Mouse (Mus musculus): ENCODE results near the gene H2-T23. TPM values are rescaled to one million over a fixed set of nuclear protein-coding genes. Genes with fewer than 3 reads are reported as not detected.

The H2-T23 gene
- polyA plus RNA-seq, 1 experiment from 2014 or later: 6.1 TPM

Other genes starting within 250 kb of the H2-T23 start
- 5.4 and 7.5 TPM in 2 replicates for gene Ier3, start 211.2 kb downstream of the H2-T23 start, polyA plus RNA-seq (2016; fragmentation: Nextera tagmentation; extraction: Ambion mirVana)
- 49.0 and 53.5 TPM in 2 replicates for gene Flot1, start 209.6 kb downstream of the H2-T23 start, polyA plus RNA-seq (2016; fragmentation: Nextera tagmentation; extraction: Ambion mirVana)
- gene Tubb5, start 194.5 kb downstream of the H2-T23 start, polyA plus RNA-seq (2016; fragmentation: Nextera tagmentation; extraction: Ambion mirVana): 1,535 and 1,561 TPM in 2 replicates
- 19.1 and 20.3 TPM in 2 replicates for gene Mdc1, start 191.3 kb downstream of the H2-T23 start, polyA plus RNA-seq (2016; fragmentation: Nextera tagmentation; extraction: Ambion mirVana)
- 48.5 and 48.6 TPM in 2 replicates for gene Nrm, start 171.5 kb downstream of the H2-T23 start, polyA plus RNA-seq (2016; fragmentation: Nextera tagmentation; extraction: Ambion mirVana)
- 27.7 and 27.9 TPM in 2 replicates for gene Ppp1r18, start 167.3 kb downstream of the H2-T23 start, polyA plus RNA-seq (2016; fragmentation: Nextera tagmentation; extraction: Ambion mirVana)
- 47.8 and 48.2 TPM in 2 replicates for gene Dhx16, start 153.0 kb downstream of the H2-T23 start, polyA plus RNA-seq (2016; fragmentation: Nextera tagmentation; extraction: Ambion mirVana)
- 24.9 and 29.2 TPM in 2 replicates for gene 2310061I04Rik, start 135.4 kb downstream of the H2-T23 start, polyA plus RNA-seq (2016; fragmentation: Nextera tagmentation; extraction: Ambion mirVana)
- 279 and 282 TPM in 2 replicates for gene Atat1, start 122.8 kb downstream of the H2-T23 start, polyA plus RNA-seq (2016; fragmentation: Nextera tagmentation; extraction: Ambion mirVana)
- 45.5 and 53.6 TPM in 2 replicates for gene Mrps18b, start 116.5 kb downstream of the H2-T23 start, polyA plus RNA-seq (2016; fragmentation: Nextera tagmentation; extraction: Ambion mirVana)
- gene Ppp1r10, start 116.4 kb downstream of the H2-T23 start, polyA plus RNA-seq (2016; fragmentation: Nextera tagmentation; extraction: Ambion mirVana): 68.6 and 70.4 TPM in 2 replicates
- 104 and 118 TPM in 2 replicates for gene Abcf1, start 63.1 kb downstream of the H2-T23 start, polyA plus RNA-seq (2016; fragmentation: Nextera tagmentation; extraction: Ambion mirVana)
- gene Gnl1, start 53.0 kb downstream of the H2-T23 start, polyA plus RNA-seq (2016; fragmentation: Nextera tagmentation; extraction: Ambion mirVana): 48.5 and 52.0 TPM in 2 replicates
- gene Prr3, start 52.6 kb downstream of the H2-T23 start, polyA plus RNA-seq (2016; fragmentation: Nextera tagmentation; extraction: Ambion mirVana): 49.2 and 53.4 TPM in 2 replicates
- gene H2-T24, start 12.3 kb downstream of the H2-T23 start, polyA plus RNA-seq (2016; fragmentation: Nextera tagmentation; extraction: Ambion mirVana): 4.1 and 5.0 TPM in 2 replicates
- 6.4 and 6.8 TPM in 2 replicates for gene H2-T22, start 9.9 kb upstream of the H2-T23 start, polyA plus RNA-seq (2016; fragmentation: Nextera tagmentation; extraction: Ambion mirVana)
- not detected in 2 replicates for gene Gm6034, start 10.1 kb upstream of the H2-T23 start, polyA plus RNA-seq (2016; fragmentation: Nextera tagmentation; extraction: Ambion mirVana)
- not detected in 2 replicates for gene Gm11127, start 25.5 kb upstream of the H2-T23 start, polyA plus RNA-seq (2016; fragmentation: Nextera tagmentation; extraction: Ambion mirVana)
- gene Gm19684, start 88.8 kb upstream of the H2-T23 start, polyA plus RNA-seq (2016; fragmentation: Nextera tagmentation; extraction: Ambion mirVana): not detected in 2 replicates
- gene Gm7030, start 96.6 kb upstream of the H2-T23 start, polyA plus RNA-seq (2016; fragmentation: Nextera tagmentation; extraction: Ambion mirVana): not detected in 2 replicates
- not detected in 2 replicates for gene Gm8909, start 135.7 kb upstream of the H2-T23 start, polyA plus RNA-seq (2016; fragmentation: Nextera tagmentation; extraction: Ambion mirVana)
- gene H2-T3, start 157.4 kb upstream of the H2-T23 start, polyA plus RNA-seq (2016; fragmentation: Nextera tagmentation; extraction: Ambion mirVana): not detected in 2 replicates
- gene Rpp21, start 225.2 kb upstream of the H2-T23 start, polyA plus RNA-seq (2016; fragmentation: Nextera tagmentation; extraction: Ambion mirVana): 83.5 and 88.2 TPM in 2 replicates
- 27.4 and 27.6 TPM in 2 replicates for gene Trim39, start 239.4 kb upstream of the H2-T23 start, polyA plus RNA-seq (2016; fragmentation: Nextera tagmentation; extraction: Ambion mirVana)

All from midbrain, embryonic 12.5 days (tissue).